Mouse (Mus musculus) embryonic fibroblast, embryonic 13.5 days (primary cell): ENCODE results near the gene Mtmr1. TPM values are rescaled to one million over a fixed set of nuclear protein-coding genes. Genes with fewer than 3 reads are reported as not detected.

ENCODE experiments used
- H3K27ac ChIP-seq: 2 replicates; pipeline ENCODE4 v1.5.1; 2012; ENCODE audit warnings: low read length, control low read depth, inconsistent platforms; ENCODE audit not compliant: insufficient read depth
- H3K4me1 ChIP-seq: 2 replicates; pipeline ENCODE4 v1.6.1; 2011; ENCODE audit warnings: low read length; ENCODE audit not compliant: control insufficient read depth, insufficient read depth
- H3K4me3 ChIP-seq: 2 replicates; pipeline ENCODE4 v1.5.1; 2011; ENCODE audit warnings: mild to moderate bottlenecking, control low read depth, low read length; ENCODE audit not compliant: insufficient read depth
- CTCF ChIP-seq: IDR thresholded peaks from 2 replicates; pipeline ENCODE4 v1.5.1; 2011; ENCODE audit warnings: mild to moderate bottlenecking, control low read depth, low read length, moderate library complexity, borderline replicate concordance; ENCODE audit not compliant: insufficient read depth
- POLR2A ChIP-seq: IDR thresholded peaks from 2 replicates; pipeline ENCODE4 v1.6.1; 2011; ENCODE audit warnings: low read depth, mild to moderate bottlenecking, control low read depth, low read length, moderate library complexity
- polyA plus RNA-seq: library from polyadenylated mRNA; stranded (reverse); fragments of >200 nt; gene quantifications from 2 replicates; pipeline ENCODE4 v1.2.4, GENCODE M21; 2011; ENCODE audit warnings: low read depth; ENCODE audit not compliant: missing spikeins, insufficient read length

Mtmr1 gene
- polyA plus RNA-seq, 1 experiment = 19.6 TPM

GRCm38 (mm10) chrX:71435542-71435941 is 71.0 kb downstream of the Mtmr1 start:
- H3K4me3 ChIP-seq = no peak overlapping the region
- TF ChIP-seq POLR2A (no peak), CTCF (no peak)
- H3K27ac ChIP-seq = no peak overlapping the region
- no peaks in the 10 kb centered on the region for H3K4me1 ChIP-seq

DNA sequence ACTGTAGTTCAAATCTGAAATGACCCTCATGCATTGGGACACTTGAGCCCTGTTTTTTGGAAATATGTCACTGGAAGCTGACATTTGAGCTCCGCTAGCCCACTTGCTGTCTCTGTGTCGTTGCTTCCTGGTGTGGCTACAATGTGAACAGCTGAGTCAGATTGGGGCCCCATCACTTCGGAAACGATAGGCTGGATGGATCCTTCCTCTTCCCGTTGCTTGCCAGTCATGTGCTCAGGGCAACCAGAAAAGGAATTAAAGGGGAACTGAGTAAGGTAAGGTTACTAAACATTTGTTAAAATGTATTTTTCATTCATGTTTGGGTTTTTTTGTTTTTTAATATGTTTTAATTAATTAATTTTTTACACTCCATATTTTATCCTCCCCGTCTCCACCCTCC is 74.9 kb downstream of the Mtmr1 start:
- TF ChIP-seq POLR2A (no peak), CTCF (no peak)
- H3K27ac ChIP-seq = no peak overlapping the region
- H3K4me1 ChIP-seq = no peaks in the 10 kb centered on the region
- no peak overlapping the region for H3K4me3 ChIP-seq

DNA sequence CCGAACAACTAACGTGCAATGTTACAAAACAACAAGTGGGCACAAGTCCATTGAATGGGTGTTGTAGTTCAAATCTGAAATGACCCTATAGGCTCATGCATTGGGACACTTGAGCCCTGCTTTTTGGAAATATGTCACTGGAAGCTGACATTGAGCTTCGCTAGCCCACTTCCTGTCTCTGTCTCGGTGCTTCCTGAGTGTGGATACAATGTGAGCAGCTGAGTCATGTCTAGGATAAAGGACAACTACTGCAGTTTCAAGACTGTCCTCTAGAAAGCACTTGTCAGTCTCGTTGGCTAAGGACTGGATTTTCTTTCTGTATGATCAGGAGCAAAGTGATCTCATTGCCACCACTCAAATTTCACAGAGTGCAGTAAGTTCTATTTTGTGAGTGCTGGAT is 78.4 kb downstream of the Mtmr1 start:
- no peaks in the 10 kb centered on the region for H3K4me1 ChIP-seq
- H3K4me3 ChIP-seq = no peak overlapping the region
- H3K27ac ChIP-seq = no peak overlapping the region
- TF ChIP-seq POLR2A = no peak
- no peak for TF ChIP-seq CTCF

DNA sequence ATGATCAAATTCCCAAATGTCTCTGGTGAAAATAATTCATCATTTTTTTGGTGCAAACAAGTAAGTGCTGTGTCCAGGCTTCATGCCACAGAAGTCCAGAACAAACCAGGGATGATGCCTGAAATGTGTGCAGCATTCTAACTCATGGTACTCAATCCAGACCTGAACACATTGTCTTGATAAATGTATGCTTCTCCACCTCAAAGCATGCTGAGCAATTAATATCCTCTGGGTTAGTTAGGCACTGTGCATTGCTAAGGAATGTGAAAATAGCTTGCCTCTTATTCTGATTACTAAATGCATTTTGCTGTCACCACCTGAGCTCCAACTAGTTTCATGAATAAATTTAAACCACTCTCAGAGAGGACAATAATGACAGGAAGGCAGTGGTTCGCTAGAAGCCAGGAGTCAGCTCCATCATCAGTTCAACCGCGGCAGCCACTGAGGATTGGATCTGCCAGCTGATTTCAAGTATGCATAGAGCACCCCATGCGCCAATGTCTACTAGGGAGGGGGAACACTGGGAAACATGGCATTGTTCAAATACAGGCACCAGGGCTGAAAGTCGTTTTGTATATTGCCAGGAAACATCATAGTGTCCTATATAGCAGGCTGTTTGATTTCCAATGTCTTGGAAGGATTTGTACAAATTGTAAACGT is 91.6 kb downstream of the Mtmr1 start:
- H3K4me1 ChIP-seq = no peaks in the 10 kb centered on the region
- H3K4me3 ChIP-seq = no peak overlapping the region
- no peak overlapping the region for H3K27ac ChIP-seq
- TF ChIP-seq POLR2A = no peak
- no peak for TF ChIP-seq CTCF

DNA sequence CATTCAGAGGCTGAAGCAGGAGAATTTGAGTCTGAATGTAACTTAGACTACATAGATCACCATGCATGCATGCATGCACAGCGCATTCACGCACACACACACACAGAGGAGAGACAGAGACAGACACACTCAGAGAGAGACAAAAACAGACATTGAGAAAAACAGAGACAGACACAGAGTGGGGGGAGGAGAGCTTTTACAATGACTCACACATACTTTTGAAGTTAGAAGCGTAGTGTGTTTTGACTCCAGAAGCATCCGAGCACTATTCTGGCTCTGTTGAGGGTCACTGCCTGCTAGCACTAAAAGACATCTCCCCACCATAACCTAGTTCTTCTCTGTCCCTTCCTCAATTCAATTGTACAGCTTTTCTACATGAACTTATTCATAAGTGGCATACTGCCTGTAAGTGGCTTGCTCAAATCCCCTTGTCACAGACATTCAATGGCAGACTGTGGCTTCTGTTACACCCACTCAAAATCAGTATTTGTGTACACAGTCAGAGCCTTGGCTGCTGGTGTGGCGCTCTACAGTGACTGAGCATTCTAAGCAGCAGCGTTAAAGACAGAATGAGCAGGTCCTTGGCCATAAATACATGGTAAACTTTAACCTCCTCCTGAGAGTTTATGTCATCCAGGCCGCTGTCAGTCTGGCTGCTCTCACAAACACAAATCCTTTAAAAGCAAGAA is 99.7 kb downstream of the Mtmr1 start:
- TF ChIP-seq POLR2A (no peak), CTCF (no peak)
- Histone ChIP-seq H3K4me3 (no peak overlapping the region), H3K4me1 (peaks cover 18% of the 10 kb centered on the region), H3K27ac (peak overlapping the region; percentile 73)

DNA sequence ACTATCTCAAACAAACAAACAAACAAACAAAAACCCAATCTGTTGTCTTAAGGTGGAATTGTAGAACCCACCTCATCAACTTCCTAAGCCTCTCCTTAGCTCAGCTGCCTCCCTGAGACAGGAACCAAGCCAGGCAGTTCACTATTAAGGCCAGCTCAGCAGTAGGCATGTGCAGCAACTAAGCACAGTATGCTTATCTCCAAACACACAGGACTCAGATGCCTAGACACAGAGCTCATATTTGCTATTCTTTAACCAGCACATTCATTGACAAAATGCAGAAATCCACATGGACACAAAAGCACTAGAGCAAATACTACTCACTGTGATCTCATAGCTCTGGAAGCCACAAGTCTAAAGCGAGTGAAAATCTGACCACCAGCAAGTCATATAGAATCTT is 100.9 kb downstream of the Mtmr1 start:
- no peak overlapping the region for H3K4me3 ChIP-seq
- H3K27ac ChIP-seq = peak overlapping the region; percentile 73; the same call in 1 of the 2 replicates
- H3K4me1 ChIP-seq = peaks cover 18% of the 10 kb centered on the region
- TF ChIP-seq POLR2A (no peak), CTCF (no peak)

DNA sequence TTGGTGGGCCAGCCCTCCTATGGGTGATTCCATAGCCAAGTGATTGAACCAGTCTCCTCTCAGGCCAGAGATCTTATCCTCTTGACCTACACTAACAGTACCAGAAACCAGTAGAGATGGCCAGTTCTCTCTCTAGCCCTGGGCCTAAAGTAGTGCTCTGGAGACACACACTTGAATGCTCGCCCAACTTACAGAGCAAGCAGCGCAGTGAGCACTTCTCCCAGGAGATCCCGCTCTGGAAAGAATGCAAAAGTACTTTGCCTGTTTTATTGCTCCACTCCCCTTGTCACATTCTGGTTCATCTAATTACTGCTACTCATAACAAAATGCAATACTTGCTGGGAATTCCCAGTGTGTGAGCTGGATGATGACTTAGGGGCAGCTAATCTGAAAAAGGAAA is 102.9 kb downstream of the Mtmr1 start:
- no peak overlapping the region for H3K27ac ChIP-seq
- no peak for TF ChIP-seq POLR2A
- TF ChIP-seq CTCF = no peak
- peaks cover 18% of the 10 kb centered on the region for H3K4me1 ChIP-seq
- H3K4me3 ChIP-seq = no peak overlapping the region

Other genes with a start within 250 kb of the Mtmr1 start
- 8.8 and 12.1 TPM in 2 replicates for gene Mtm1, start 154.0 kb upstream of the Mtmr1 start, polyA plus RNA-seq
- 38.6 and 39.5 TPM in 2 replicates for gene Cd99l2, start 128.1 kb downstream of the Mtmr1 start, polyA plus RNA-seq
- gene Hmgb3, start 191.2 kb downstream of the Mtmr1 start, polyA plus RNA-seq = 32.0 and 57.0 TPM in 2 replicates